Mouse (Mus musculus) CD8-positive naive resting alpha-beta T cell, adult 2 months (primary cell): Measurements from ENCODE around the gene Slc25a15.

Experiments used
- DNase-seq, 2 experiments: peaks; one replicate each; pipeline ENCODE4 v3.0.0; 2022; ENCODE audit warnings: low read depth in 2 of 2, low spot score in 2 of 2

Gene Slc25a15

GRCm38 (mm10) chr8:22398142-22398951 is at the start of gene Slc25a15:
TSS of gene Slc25a15 (minus strand) at chr8:22398597.
- peak; percentile 79 to 85 for DNase-seq

GRCm38 (mm10) chr8:22411971-22412370 is 13.6 kb upstream of the Slc25a15 start:
- no peak for DNase-seq

- peak; percentile 72 to 76 for DNase-seq
These were observed 12.9 kb upstream of the Slc25a15 start, which contains the start of gene Mrps31 for GRCm38 (mm10) chr8:22411282-22411702. TSS of gene Mrps31 (plus strand) at chr8:22411361.

- no peak for DNase-seq
These were observed 12.4 kb upstream of the Slc25a15 start for GRCm38 (mm10) chr8:22410688-22411281.

- DNase-seq: peak; percentile 12 to 38
These were observed 7.3 kb upstream of the Slc25a15 start for GRCm38 (mm10) chr8:22405733-22406132.

- DNase-seq: no peak
These were observed 4.8 kb upstream of the Slc25a15 start for GRCm38 (mm10) chr8:22403235-22403634.

- no peak for DNase-seq
These were observed 2.2 kb upstream of the Slc25a15 start for GRCm38 (mm10) chr8:22400593-22400992.

GRCm38 (mm10) chr8:22399285-22399880 is 986 bp upstream of the Slc25a15 start:
- no peak for DNase-seq

GRCm38 (mm10) chr8:22397811-22398141 is 621 bp downstream of the Slc25a15 start:
- no peak for DNase-seq

- no peak for DNase-seq
These were observed 3.1 kb downstream of the Slc25a15 start for GRCm38 (mm10) chr8:22395256-22395655.

GRCm38 (mm10) chr8:22394471-22394870 is 3.9 kb downstream of the Slc25a15 start:
- DNase-seq: no peak

- DNase-seq: no peak
These were observed 7.5 kb downstream of the Slc25a15 start for GRCm38 (mm10) chr8:22390766-22391463.

GRCm38 (mm10) chr8:22389874-22390273 is 8.5 kb downstream of the Slc25a15 start:
- DNase-seq: no peak

- DNase-seq: no peak
These were observed 13.2 kb downstream of the Slc25a15 start for GRCm38 (mm10) chr8:22385158-22385557.

- no peak for DNase-seq
These were observed 15.4 kb downstream of the Slc25a15 start for GRCm38 (mm10) chr8:22382824-22383595.

- no peak for DNase-seq
These were observed 17.5 kb downstream of the Slc25a15 start for GRCm38 (mm10) chr8:22380934-22381333.

GRCm38 (mm10) chr8:22376903-22377302 is 21.5 kb downstream of the Slc25a15 start:
- DNase-seq: peak in 1 of 2 experiments; percentile 16

GRCm38 (mm10) chr8:22376311-22376710 is 22.1 kb downstream of the Slc25a15 start:
- DNase-seq: no peak

GRCm38 (mm10) chr8:22359882-22360281 is 38.5 kb downstream of the Slc25a15 start:
- no peak for DNase-seq

GRCm38 (mm10) chr8:22359359-22359758 is 39.0 kb downstream of the Slc25a15 start:
- DNase-seq: no peak

GRCm38 (mm10) chr8:22335426-22335825 is 63.0 kb downstream of the Slc25a15 start:
- DNase-seq: no peak
